Mouse (Mus musculus): ENCODE measurements around the gene Tbc1d8b. TPM values are rescaled to one million over a fixed set of nuclear protein-coding genes. Genes with fewer than 3 reads are reported as not detected.

Tbc1d8b gene
- polyA plus RNA-seq, 1 experiment from 2014 or later = 2.1 TPM

- Histone ChIP-seq H3K9ac (replicated peaks) (no peak overlapping the region), H3K4me1 (replicated peaks) (no peaks in the 10 kb centered on the region), H3K36me3 (no peaks in the 10 kb centered on the region), H3K4me2 (no peak overlapping the region), H3K27ac (no peak overlapping the region), H3K27me3 (peaks cover 44% of the 10 kb centered on the region), H3K9me3 (no peaks in the 10 kb centered on the region), H3K4me3 (replicated peaks) (no peak overlapping the region)
- WGBS = 41% methylated on average over 3 of the region's 3 CpGs
- no peak for ATAC-seq (ENCODE audit: insufficient number of reproducible peaks, insufficient read depth, low FRiP score, low TSS enrichment, low read depth)
These were observed 96.2 kb downstream of the Tbc1d8b start for GRCm38 (mm10) chrX:139780988-139781387.

- Histone ChIP-seq H3K27me3 (peaks cover 48% of the 10 kb centered on the region), H3K4me2 (no peak overlapping the region), H3K4me1 (replicated peaks) (no peaks in the 10 kb centered on the region), H3K27ac (no peak overlapping the region), H3K36me3 (no peaks in the 10 kb centered on the region), H3K9me3 (no peaks in the 10 kb centered on the region), H3K9ac (replicated peaks) (no peak overlapping the region), H3K4me3 (replicated peaks) (no peak overlapping the region)
- ATAC-seq (ENCODE audit: insufficient number of reproducible peaks, insufficient read depth, low FRiP score, low TSS enrichment, low read depth) = no peak
- WGBS = 69% methylated on average over 4 of the region's 4 CpGs
These were observed 96.8 kb downstream of the Tbc1d8b start for GRCm38 (mm10) chrX:139781563-139781962.

GRCm38 (mm10) chrX:139782278-139783044 is 97.7 kb downstream of the Tbc1d8b start, which contains the start of gene Ripply1:
Gene Ripply1 (minus strand): TSS chrX:139782353.
- Histone ChIP-seq H3K9ac (replicated peaks) (no peak within 1 kb of the TSS), H3K4me1 (replicated peaks) (no peaks in the 10 kb centered on the region), H3K4me3 (replicated peaks) (no peak within 1 kb of the TSS), H3K9me3 (no peaks in the 10 kb centered on the region), H3K27me3 (peaks cover 46% of the 10 kb centered on the region), H3K36me3 (no peaks in the 10 kb centered on the region), H3K4me2 (no peak within 1 kb of the TSS), H3K27ac (no peak within 1 kb of the TSS)
- WGBS = 42% methylated on average over 6 of the region's 6 CpGs
- no peak for ATAC-seq (ENCODE audit: insufficient number of reproducible peaks, insufficient read depth, low FRiP score, low TSS enrichment, low read depth)

- no peak overlapping the region for H3K4me2 ChIP-seq
- H3K9ac ChIP-seq (replicated peaks) = no peak overlapping the region
- no peak overlapping the region for H3K4me3 ChIP-seq (replicated peaks)
- 60% methylated on average over 3 of the region's 3 CpGs for WGBS
- no peaks in the 10 kb centered on the region for H3K36me3 ChIP-seq
- no peak for ATAC-seq (ENCODE audit: insufficient number of reproducible peaks, insufficient read depth, low FRiP score, low TSS enrichment, low read depth)
- H3K27ac ChIP-seq = no peak overlapping the region
- H3K4me1 ChIP-seq (replicated peaks) = no peaks in the 10 kb centered on the region
- no peaks in the 10 kb centered on the region for H3K9me3 ChIP-seq
- H3K27me3 ChIP-seq = peaks cover 46% of the 10 kb centered on the region
These were observed 98.2 kb downstream of the Tbc1d8b start for GRCm38 (mm10) chrX:139783045-139783422.

- Histone ChIP-seq H3K27me3 (peaks cover 48% of the 10 kb centered on the region), H3K4me1 (replicated peaks) (no peaks in the 10 kb centered on the region), H3K4me3 (replicated peaks) (no peak overlapping the region), H3K9ac (replicated peaks) (no peak overlapping the region), H3K9me3 (no peaks in the 10 kb centered on the region), H3K36me3 (no peaks in the 10 kb centered on the region), H3K4me2 (no peak overlapping the region), H3K27ac (no peak overlapping the region)
- ATAC-seq (ENCODE audit: insufficient number of reproducible peaks, insufficient read depth, low FRiP score, low TSS enrichment, low read depth) = no peak
- 43% methylated on average over 1 of the region's 1 CpGs for WGBS
These were observed 101.0 kb downstream of the Tbc1d8b start for GRCm38 (mm10) chrX:139785764-139786163.

GRCm38 (mm10) chrX:139794072-139794845 is 109.5 kb downstream of the Tbc1d8b start:
- no peak for ATAC-seq (ENCODE audit: insufficient number of reproducible peaks, insufficient read depth, low FRiP score, low TSS enrichment, low read depth)

GRCm38 (mm10) chrX:139796037-139796436 is 111.2 kb downstream of the Tbc1d8b start:
- Histone ChIP-seq H3K27ac (no peak overlapping the region), H3K9me3 (no peaks in the 10 kb centered on the region), H3K9ac (replicated peaks) (no peak overlapping the region), H3K4me2 (no peak overlapping the region), H3K27me3 (peaks cover 52% of the 10 kb centered on the region), H3K4me3 (replicated peaks) (no peak overlapping the region), H3K4me1 (replicated peaks) (no peaks in the 10 kb centered on the region), H3K36me3 (no peaks in the 10 kb centered on the region)
- whole genome bisulfite sequencing = 76% methylated on average over 6 of the region's 6 CpGs
- ATAC-seq (ENCODE audit: insufficient number of reproducible peaks, insufficient read depth, low FRiP score, low TSS enrichment, low read depth) = no peak

More at GRCm38 (mm10) chrX:139794072-139794845, 109.5 kb downstream of the Tbc1d8b start:
- WGBS = 78% methylated on average over 7 of the region's 7 CpGs
- Histone ChIP-seq H3K4me1 (replicated peaks) (no peaks in the 10 kb centered on the region), H3K36me3 (no peaks in the 10 kb centered on the region), H3K4me2 (no peak overlapping the region), H3K27ac (no peak overlapping the region), H3K9me3 (no peaks in the 10 kb centered on the region), H3K4me3 (replicated peaks) (no peak overlapping the region), H3K9ac (replicated peaks) (no peak overlapping the region), H3K27me3 (peaks cover 49% of the 10 kb centered on the region)

- Histone ChIP-seq H3K27ac (no peak overlapping the region), H3K4me1 (replicated peaks) (no peaks in the 10 kb centered on the region), H3K9ac (replicated peaks) (no peak overlapping the region), H3K4me2 (no peak overlapping the region), H3K9me3 (no peaks in the 10 kb centered on the region), H3K27me3 (peaks cover 55% of the 10 kb centered on the region), H3K4me3 (replicated peaks) (no peak overlapping the region), H3K36me3 (no peaks in the 10 kb centered on the region)
- no peak for ATAC-seq (ENCODE audit: insufficient number of reproducible peaks, insufficient read depth, low FRiP score, low TSS enrichment, low read depth)
- WGBS = 91% methylated on average over 9 of the region's 9 CpGs
These were observed 113.1 kb downstream of the Tbc1d8b start for GRCm38 (mm10) chrX:139797875-139798274.

- Histone ChIP-seq H3K4me1 (replicated peaks) (no peaks in the 10 kb centered on the region), H3K4me2 (no peak overlapping the region), H3K4me3 (replicated peaks) (no peak overlapping the region), H3K27ac (no peak overlapping the region), H3K36me3 (no peaks in the 10 kb centered on the region), H3K27me3 (peaks cover 59% of the 10 kb centered on the region), H3K9ac (replicated peaks) (no peak overlapping the region), H3K9me3 (no peaks in the 10 kb centered on the region)
- 87% methylated on average over 3 of the region's 3 CpGs for WGBS
- ATAC-seq (ENCODE audit: insufficient number of reproducible peaks, insufficient read depth, low FRiP score, low TSS enrichment, low read depth) = no peak
These were observed 115.2 kb downstream of the Tbc1d8b start for GRCm38 (mm10) chrX:139799953-139800352.

GRCm38 (mm10) chrX:139800406-139800878 is 115.6 kb downstream of the Tbc1d8b start, which contains the start of gene Cldn2:
Gene Cldn2 (plus strand): TSS chrX:139800828.
- no peak within 1 kb of the TSS for H3K27ac ChIP-seq
- WGBS = 58% methylated on average over 8 of the region's 8 CpGs
- H3K27me3 ChIP-seq = peaks cover 58% of the 10 kb centered on the region
- no peak within 1 kb of the TSS for H3K4me2 ChIP-seq
- no peak within 1 kb of the TSS for H3K9ac ChIP-seq (replicated peaks)
- no peaks in the 10 kb centered on the region for H3K9me3 ChIP-seq
- H3K36me3 ChIP-seq = no peaks in the 10 kb centered on the region
- H3K4me3 ChIP-seq (replicated peaks) = no peak within 1 kb of the TSS
- H3K4me1 ChIP-seq (replicated peaks) = no peaks in the 10 kb centered on the region
- ATAC-seq (ENCODE audit: insufficient number of reproducible peaks, insufficient read depth, low FRiP score, low TSS enrichment, low read depth) = no peak

All from limb, embryonic 12.5 days (tissue).